Mouse (Mus musculus): ENCODE measurements around the gene Rnf113a2. TPM values are rescaled to one million over a fixed set of nuclear protein-coding genes. Genes with fewer than 3 reads are reported as not detected.

Gene Rnf113a2
- polyA plus RNA-seq (2012): 51.6 and 66.6 TPM in 2 replicates

DNA sequence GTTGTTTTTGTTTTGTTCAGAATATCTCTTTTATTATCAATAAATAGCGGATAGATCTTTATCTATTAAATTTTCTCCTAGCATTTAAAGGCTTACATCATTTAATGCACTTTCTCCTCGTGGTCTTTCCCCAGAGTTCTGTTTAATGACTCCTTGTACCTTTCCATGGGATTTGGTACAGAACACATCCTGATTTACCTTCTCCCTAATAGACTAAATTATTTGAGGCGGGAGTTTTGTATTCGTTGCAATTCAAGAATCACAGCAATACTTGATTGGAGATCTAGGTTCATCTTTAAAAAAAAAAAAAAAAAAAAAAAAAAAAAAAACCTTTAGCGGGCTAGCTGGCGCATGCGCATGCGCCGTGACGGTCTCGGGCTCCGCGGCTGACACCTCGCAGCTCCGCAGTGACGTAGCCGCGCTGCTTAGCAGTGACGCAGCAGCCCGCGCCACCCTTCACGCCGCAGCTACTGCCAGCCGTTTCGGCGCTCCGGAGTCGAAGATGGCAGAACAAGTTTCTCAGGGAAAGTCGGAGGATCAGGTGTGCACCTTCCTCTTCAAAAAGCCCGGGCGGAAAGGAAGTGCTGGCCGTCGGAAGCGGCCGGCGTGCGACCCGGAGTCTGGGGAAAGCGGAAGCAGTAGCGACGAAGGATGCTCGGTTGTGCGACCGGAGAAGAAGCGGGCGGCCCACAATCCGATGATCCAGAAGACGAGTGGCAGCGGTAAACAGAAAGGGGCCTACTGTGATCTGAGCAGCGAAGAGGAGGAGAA lies at the start of gene Rnf113a2:
Gene Rnf113a2 (plus strand): TSS at position 363 of the 771 bp plus-strand sequence.
- TF ChIP-seq GATA1 (IDR thresholded peaks at IDR 0.05; ENCODE audit: low read length): no peak

DNA sequence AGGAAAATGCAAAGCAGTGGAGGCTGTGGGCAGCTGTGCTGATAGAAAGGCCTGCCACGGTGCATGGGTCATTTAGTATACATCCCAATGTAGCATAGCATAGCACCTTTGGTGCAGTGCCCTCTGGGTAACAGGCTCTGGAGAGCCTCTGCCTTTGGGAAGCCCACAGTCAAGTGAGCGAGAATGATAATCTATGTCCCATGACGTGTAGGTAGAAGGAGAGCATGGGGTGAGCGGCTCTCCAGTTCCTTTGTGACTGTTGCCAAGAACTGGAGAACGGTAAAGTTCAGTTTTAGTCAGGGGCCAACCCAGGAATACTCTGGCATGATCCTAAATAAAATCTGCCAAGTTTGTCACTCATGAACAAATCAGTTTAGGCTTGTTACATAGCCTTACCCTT lies 45.3 kb upstream of the Rnf113a2 start:
- no peak for TF ChIP-seq GATA1 (IDR thresholded peaks at IDR 0.05; ENCODE audit: low read length)

DNA sequence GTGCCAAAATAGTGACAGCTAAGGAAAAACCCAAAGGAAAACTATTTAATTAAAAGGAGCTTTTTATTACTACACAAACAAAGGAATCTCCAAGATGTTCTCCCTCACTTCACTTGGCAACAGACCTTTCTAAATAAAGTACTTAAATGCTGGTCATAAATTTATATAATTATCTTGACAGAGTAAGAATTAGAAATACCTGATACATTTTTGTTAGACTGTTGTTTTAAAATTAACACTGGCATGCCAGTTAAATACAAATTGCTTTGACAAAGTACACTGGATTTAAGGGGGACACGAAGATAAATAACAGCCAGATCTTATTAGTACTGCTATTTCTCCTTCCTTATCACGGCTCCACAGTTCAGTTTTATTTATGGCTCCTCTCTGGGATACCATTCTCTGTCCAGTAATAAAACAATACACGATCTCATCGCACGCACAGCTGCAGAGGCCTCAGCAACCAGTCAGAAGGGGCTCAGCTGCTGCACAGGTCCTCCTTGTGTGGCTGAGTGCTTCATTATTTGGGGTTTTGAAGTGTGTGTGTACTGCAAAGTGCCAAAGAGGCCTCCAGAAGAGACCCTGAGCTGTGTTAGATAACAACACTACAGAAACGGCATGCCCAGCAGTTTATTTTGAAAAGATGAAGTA lies 43.0 kb upstream of the Rnf113a2 start:
- TF ChIP-seq GATA1 (IDR thresholded peaks at IDR 0.05; ENCODE audit: low read length): no peak

DNA sequence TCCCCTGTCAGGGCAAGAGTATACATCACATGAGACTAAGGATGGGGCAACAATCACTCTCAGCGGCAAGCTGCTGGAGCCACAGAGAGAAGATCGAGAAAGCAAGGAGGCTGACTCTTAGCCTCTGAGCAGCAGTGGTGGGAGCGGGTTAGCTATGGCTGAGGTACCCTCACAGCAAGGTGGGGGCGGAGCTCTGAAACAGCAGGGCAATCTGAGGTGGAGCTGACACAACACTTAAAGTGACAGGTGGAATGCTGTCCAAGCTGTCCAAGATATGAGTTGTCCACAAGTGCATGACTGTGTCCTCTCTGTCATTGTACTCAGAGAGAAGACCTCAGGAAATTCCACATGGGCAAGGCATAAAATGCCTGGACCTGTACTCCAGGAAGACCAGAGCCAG lies 34.6 kb upstream of the Rnf113a2 start:
- no peak for TF ChIP-seq GATA1 (IDR thresholded peaks at IDR 0.05; ENCODE audit: low read length)

DNA sequence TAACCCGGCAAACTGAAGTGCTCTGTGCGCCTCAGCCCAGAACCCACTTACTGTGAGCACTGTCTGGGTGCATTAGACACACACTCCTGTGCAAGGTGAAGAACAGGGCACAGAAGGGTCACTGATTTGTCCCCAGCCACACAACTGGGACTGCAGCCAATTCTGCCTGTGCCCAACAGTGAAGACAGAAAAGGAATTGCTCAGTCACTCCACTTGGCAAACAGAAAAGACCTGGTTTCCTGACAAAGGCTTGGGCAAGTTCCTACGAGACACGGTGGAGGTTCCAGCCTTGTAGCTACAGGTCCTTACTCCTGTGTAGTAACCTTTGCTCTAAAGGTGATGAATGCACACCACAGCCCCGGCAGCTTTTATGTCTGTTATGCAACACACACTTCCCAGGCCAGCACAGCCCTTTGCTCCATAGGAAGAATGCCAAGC lies 32.3 kb upstream of the Rnf113a2 start:
- no peak for TF ChIP-seq GATA1 (IDR thresholded peaks at IDR 0.05; ENCODE audit: low read length)

DNA sequence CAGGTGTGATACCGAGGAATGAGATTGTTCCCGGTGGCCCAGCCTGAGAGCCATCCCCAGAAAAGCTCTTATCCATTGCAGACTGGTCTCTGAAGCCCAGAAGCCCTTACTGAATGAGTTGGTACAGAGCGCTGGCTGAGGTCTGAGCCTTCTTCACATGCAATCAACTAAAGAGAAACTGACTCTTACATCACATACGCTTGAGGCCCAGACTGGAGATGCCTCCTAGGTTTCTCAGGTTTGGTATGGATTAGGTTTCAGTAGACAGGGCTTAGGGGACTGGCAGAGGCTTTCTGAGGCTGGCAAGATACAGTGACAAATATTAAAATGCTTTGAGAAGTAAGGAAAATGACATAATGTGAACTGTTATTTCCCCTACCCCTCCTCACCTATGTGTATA lies 31.6 kb upstream of the Rnf113a2 start:
- TF ChIP-seq GATA1 (IDR thresholded peaks at IDR 0.05; ENCODE audit: low read length): no peak

DNA sequence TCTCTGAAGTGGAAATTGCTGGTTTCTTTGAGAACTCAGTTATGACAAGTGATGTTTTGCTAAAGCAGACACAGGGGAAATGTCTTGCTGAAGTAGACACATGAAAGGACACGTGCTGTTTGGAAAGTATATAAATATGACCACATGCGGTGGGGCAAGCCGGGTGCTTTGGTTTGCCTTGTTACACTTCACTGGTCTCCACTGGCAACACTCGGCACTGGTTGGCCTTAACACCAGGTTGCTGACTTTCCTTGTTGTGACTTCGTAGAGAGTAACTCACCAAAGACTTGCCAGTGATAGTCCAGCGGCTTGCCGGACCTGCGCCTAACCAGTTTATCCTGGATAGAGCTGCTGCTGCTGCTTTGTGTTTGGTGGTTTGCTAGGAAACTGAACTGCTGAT lies 28.9 kb upstream of the Rnf113a2 start:
- no peak for TF ChIP-seq GATA1 (IDR thresholded peaks at IDR 0.05; ENCODE audit: low read length)

DNA sequence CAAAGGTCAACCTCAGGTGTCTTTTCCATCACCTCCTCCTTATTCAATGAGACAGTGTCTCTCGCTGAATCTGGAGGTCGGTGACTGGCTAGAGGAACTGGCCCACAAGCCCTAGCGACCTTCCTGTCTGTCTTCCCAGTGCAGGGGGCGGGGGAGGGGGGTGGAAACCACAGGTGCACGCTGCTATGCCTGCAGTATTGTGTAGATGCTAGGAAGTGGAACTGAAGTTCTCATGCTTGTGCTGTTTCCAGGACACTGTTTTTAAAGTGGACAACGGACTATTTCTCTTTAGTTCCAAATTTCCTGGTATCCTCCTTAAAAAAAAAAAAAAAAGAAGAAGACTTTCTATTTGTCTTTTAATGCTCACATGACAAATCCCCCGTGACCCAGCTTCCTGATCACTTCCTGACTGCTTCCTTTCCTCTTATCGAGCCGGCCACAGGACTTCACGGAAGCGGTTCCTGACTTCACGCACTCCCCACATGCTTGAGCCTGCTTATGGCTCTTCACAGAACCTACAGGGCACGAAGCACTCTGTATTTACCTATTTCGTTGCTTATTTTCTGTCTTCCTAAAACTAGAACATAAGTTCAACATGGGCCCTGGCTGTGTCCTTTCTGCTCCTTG lies 28.1 kb upstream of the Rnf113a2 start:
- TF ChIP-seq GATA1 (IDR thresholded peaks at IDR 0.05; ENCODE audit: low read length): no peak

DNA sequence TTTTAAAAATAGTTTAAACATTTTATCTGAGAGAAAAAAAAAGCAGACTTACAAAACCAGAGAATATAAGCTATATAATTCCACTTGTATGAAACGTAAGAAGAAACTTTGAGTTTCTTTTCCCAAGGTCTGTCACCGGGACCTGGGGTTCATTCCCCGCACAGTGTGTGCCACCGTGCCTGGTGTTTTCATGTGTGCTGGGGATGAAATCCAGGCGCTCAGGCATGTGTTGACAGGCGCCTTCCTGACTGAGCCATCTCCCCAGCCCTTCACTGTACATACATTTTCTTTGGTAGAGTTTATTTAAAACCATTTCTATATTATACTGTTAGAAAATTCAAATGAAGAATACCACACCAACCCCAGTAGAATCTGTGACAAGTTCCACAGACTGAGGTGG lies 26.7 kb upstream of the Rnf113a2 start:
- no peak for TF ChIP-seq GATA1 (IDR thresholded peaks at IDR 0.05; ENCODE audit: low read length)

DNA sequence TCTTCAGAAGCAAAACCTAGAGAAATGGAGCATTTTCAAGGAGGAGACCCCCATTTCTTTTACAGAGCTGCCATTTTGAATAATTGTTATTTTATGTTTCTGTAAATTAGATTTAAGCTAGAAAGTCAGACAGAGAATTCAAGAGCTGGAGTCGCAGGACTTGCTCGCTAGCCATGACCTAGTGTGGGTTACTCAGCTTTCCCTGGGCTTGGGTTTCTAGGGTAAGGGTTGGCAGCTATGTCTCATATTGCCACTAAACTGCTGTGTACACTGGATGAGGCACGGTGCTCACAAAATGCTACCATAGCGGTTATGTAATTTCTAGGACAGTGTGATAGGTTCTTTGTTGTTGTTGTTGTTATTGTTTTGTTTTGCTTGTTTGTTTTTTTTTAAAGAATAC lies 24.3 kb upstream of the Rnf113a2 start:
- no peak for TF ChIP-seq GATA1 (IDR thresholded peaks at IDR 0.05; ENCODE audit: low read length)

DNA sequence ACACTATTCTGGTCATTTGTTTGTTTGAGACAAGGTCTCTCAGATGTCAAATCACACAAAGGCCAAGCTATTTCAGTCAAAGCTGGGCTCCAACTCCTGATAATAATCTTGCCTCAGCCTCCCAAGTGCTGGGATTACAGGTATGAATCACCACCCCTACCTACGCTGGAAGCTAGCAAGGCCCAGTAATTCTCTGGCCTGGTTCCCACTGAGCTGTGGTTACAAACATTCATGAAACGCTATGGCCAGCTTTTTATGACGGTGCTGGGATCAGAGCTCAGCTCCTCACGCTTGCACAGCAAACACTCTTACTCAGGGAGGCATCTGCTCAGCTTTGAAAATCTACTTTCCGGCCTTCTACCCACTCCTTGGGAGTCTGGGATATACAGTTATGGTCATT lies 23.1 kb upstream of the Rnf113a2 start:
- no peak for TF ChIP-seq GATA1 (IDR thresholded peaks at IDR 0.05; ENCODE audit: low read length)

DNA sequence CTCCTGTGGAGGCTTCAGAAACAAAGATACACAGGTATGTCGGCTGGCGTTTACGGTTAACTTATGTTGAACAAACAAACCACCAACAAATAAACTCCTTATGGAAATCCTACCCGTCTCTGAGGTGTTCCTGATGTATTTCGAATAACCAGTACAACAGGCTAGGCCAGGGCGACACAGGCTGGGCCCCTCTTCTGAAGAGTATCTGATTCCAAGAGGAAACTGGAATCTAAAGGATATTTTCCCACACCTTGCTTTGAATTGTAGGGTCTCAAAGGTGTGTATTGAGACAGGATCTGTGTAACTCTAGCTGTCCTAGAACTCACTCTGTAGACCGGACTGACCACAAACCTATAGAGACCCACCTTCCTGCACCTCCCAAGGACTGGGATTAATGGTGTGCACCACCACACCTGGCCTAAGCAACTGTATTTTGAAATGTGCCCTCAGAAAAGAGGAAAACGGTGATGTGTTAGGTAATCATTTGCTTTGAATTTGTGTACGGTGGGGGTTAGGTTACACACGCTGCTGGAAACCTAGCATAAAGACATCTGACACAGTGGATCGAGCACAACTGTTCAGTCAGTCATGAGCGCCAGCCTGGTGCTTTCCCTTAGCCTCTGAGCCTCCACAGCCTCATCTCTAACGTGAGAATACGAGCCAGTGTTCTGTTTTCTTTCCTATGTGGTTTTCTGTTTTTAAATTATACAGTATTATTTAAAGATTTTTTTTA lies 19.9 kb upstream of the Rnf113a2 start:
- TF ChIP-seq GATA1 (IDR thresholded peaks at IDR 0.05; ENCODE audit: low read length): no peak

DNA sequence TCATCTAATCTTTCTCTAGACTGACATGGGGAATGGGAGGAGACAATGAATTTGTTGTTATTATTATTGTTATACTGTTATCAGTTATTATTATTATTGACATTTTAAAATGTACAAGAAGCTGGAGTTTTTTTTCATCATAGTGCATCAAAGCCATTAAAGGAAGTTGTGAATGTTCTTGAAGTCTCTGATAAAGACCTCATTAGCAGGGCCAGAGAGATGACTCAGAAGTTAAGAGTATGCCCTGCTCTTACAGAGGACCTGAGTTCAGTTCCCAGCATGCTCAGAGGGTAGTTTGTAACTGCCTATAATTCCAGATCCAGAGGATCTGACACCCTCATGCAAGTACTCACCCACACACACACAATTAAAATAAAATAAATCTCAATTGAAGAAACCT lies 19.3 kb upstream of the Rnf113a2 start:
- TF ChIP-seq GATA1 (IDR thresholded peaks at IDR 0.05; ENCODE audit: low read length): no peak

DNA sequence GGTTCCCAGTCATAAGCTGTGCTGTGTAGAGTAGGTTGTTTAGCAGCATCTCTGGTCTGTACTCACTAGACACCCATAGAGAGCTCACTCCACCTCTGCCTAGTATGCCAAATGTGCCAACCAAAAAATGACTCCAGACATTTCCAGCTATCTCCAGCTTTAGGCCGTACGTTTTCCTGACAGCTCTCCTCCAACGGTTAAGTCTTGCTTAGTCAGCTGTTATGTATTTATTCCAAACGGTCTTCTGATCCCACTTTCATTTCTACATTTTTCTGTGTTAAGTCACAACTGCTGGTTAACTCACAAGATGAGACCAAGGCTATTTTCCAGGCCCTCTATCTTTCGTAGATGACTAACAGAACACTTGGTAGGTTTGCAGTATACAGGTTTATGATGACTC lies 18.4 kb upstream of the Rnf113a2 start:
- no peak for TF ChIP-seq GATA1 (IDR thresholded peaks at IDR 0.05; ENCODE audit: low read length)

DNA sequence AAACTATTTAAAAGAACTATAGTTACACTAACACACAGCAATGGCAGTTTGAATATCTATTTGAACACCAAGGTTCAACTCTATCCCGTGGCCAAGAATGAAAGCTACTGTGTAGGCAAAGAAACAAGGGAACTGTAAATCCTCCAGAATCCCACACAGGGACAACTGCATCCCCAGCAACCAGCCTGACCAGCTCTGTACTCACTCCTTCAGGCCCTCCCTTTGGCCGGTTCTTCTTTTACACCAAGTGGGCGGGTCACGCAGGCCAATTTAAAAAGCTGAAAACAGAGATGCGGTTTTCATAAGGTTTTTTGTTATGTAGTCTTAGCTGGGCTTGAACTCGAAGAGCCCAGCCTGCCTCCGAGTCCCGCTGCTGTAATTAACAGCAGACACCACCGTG lies 17.9 kb upstream of the Rnf113a2 start:
- TF ChIP-seq GATA1 (IDR thresholded peaks at IDR 0.05; ENCODE audit: low read length): no peak

DNA sequence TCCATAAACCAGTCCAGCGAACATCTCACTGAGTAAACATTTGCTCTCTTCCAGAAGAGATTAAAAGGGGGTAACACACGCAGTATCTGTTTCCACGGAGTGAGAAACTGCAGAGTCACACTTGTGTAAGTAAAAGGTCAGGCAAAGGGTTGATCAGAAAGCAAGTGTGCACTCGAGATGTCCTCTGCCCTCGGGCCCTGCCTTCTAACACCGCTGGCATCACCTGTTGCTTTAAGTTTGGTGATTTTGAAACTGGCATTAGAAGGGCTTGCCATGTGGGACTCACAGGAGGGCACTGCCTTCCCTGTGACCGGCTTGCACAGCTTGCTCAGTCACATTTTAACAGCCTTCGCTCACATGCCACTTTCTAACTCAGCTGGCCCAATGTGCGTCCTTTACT lies 17.3 kb upstream of the Rnf113a2 start:
- no peak for TF ChIP-seq GATA1 (IDR thresholded peaks at IDR 0.05; ENCODE audit: low read length)
